Mouse (Mus musculus) frontal cortex, postnatal 36 days (tissue): ENCODE results near the gene Mrpl1.

Experiments
- DNase-seq, 2 experiments: peaks; one replicate each; pipeline ENCODE4 v3.0.0; 2022; ENCODE audit warnings: low spot score in 2 of 2

The Mrpl1 gene

DNA sequence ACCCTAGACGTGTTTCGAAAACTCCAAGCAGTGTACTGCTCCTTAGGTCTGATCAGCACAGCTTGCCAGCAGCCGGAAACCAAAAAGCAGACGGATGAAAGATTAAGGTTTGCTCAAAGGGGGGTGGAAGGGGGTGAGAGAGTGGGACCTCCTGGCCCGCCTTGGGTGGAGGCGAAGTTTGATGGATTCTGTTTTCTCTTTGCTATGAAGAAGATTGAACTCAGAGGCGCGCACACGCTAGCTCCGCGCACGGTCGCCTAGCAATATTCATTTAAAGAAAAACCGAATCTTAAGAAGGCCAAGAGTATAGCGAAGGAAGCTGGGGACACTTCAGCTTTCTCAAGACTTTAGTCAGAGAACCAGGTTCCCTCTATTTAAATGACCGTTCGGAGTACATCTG lies at the start of gene Mrpl1:
Mrpl1 (plus strand) TSS at position 35 of the 400 bp plus-strand sequence.
- peak; percentile 19 to 41 for DNase-seq

- peak; percentile 26 to 36 for DNase-seq
Measured at GRCm38 (mm10) chr5:96160467-96161262, 48.6 kb upstream of the Mrpl1 start.

DNA sequence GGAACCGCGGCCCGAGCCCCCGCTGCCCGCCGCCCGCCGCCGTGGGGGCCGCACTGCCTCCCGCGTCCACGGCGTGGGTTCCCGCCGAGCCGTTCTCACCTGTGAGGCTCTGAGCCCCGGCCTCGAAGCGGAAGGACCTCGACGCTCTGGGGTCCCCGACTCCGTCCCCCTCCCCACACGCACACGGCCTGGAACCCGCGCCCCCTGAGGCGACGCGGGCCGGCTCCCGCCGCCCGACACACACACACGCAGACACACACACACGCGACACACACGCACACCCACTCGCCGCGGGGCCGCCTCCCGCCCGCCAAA lies 48.1 kb upstream of the Mrpl1 start:
- DNase-seq: no peak

GRCm38 (mm10) chr5:96161578-96162398 lies 47.5 kb upstream of the Mrpl1 start:
- peak; percentile 56 to 58 for DNase-seq

DNA sequence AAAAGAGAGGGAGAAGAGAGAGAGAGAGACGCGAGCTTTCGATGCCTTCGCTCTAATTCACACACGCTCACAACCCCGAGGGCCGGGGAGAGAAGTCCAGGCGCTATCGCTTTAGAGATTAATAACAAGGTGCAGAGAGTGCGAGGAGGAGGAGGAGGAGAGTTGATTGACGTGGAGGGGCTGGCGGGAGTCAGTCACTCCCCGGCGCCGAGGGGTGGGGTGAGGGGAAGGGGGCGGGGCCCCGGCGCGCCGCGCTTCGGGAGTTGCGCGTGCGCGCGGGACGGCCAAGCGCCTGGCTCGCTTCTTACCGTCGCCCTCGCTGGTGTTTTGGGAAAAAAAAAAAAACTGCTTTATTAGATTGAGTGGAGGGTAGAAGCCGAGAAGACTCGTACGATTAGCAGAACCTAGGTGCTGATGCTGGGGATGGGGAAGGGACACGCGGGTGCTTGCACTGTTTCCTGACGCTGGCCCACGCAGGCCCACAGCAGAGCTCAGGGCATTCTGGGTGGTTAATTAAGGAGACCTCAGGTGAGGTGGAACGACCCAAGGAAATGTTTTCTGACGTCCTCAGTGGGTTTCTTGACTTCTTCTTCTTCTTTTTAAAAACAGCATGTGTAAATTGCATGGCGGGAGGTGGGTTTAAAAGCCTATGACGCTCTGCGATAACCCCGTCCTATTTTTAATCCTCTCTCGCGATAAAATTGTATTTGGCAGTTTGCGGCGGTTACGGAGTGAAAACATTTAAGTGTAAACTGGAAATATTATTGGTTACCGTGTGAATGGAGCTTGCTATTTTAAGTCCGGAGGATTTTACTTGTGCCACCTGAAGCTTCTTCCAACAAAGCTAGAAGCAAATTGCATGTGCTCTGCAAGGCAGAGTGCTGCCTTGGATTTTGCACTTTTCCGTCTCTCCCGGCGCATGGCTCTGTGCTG lies 46.6 kb upstream of the Mrpl1 start:
- DNase-seq: peak; percentile 60 to 66

- DNase-seq: no peak
Measured at GRCm38 (mm10) chr5:96163396-96164020, 45.8 kb upstream of the Mrpl1 start.

DNA sequence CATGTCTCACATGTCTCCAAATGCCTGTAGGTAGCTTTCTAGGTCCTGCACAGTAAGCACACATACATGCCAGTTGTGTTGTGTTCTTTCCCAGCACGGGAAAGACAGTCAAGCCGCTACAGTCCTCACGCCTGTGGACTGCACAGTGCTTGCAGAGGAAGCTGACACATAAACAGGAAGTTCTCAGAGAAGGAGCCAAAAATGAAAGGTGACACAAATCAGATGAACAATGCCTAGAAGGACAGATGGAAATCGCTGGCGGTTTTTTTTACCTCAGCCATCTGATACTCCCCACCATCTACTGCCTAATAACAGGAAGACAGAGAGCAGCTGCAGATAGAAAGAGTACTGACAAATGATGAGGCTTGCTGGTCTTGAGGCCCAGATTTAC lies 45.3 kb upstream of the Mrpl1 start, which contains the start of gene Cnot6l:
Cnot6l (minus strand) TSS at position 151 of the 391 bp plus-strand sequence.
- no peak for DNase-seq

GRCm38 (mm10) chr5:96166761-96167160 lies 42.5 kb upstream of the Mrpl1 start:
- no peak for DNase-seq

- DNase-seq: no peak
Measured at GRCm38 (mm10) chr5:96170443-96170842, 38.9 kb upstream of the Mrpl1 start.

DNA sequence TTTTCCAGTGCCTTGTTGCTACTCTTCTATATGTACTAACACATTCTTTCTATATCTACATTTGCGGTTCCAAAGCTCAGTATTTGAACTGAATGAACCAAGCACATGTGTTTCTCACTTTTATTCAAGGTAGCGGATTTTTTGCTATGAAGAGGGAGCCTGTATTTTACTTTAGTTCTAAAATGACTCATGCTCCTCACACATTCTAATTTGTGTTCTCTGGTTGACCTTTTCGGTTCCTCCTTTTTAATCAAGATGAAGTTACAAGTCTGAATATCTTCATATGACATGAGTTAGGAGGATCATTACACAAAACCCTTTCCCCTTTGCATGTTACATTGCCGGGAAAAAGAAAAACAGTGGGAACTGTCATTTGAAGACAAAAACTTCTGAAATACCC lies 37.5 kb upstream of the Mrpl1 start:
- no peak for DNase-seq

- DNase-seq: no peak
Measured at GRCm38 (mm10) chr5:96176121-96176520, 33.2 kb upstream of the Mrpl1 start.

DNA sequence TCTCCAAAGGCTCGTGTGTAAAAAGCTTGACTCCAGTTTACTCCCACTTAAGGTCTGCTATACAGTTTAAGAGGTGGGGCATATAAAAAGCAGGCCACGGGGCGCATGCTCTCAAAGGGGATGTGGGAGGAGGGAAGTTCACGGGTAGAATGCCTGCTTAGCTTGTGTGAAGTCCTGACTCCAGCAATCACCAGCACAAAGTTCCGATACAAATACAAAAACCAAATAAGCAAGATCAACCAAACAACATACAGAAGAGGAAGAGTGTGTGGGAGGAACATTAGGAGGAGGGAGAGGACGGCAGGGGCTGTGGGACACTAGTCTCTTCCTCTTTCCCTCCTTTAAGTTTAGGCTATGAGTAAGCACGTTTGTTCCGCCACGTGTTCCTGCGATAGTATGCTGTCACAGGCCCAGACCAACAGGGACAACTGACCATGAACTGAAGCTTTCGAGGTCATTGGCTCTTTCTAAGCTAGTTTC lies 32.4 kb upstream of the Mrpl1 start:
- no peak for DNase-seq

DNA sequence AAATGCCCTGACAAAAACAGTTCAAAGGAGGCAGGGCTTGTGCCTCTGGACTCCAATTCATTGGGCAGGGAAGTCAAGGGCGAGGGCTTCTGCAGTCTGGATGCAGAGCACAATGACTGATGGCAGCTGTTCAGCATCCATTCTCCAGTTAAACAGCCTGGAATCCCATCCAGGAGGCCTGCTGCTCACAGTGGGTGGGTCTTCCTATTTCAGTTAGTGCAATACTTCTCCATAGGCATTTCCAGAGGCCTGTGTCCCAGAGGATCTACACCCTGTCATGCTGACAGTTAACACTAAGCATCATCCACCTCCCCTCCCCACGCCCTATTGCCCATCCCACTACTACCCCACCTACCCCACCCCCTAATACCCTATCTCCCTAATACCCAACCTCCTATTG lies 26.1 kb upstream of the Mrpl1 start:
- no peak for DNase-seq

DNA sequence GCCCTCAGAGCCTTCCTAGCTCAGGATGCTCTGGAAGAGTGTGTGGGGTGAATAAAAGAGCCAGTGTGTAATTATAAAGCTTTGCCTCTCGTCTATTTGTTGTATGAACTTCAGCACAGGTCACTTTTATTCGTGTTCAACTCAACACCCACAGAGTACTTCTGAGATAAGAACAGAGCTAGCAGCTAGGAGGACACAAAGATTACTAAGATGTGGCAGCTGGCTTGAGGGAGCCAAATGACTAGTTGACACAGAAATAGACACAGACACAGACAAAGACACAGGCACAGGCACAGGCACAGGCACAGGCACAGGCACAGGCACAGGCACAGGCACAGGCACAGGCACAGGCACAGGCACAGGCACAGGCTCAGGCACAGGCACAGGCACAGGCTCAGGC lies 25.3 kb upstream of the Mrpl1 start:
- no peak for DNase-seq

- no peak for DNase-seq
Measured at GRCm38 (mm10) chr5:96189761-96190160, 19.5 kb upstream of the Mrpl1 start.

DNA sequence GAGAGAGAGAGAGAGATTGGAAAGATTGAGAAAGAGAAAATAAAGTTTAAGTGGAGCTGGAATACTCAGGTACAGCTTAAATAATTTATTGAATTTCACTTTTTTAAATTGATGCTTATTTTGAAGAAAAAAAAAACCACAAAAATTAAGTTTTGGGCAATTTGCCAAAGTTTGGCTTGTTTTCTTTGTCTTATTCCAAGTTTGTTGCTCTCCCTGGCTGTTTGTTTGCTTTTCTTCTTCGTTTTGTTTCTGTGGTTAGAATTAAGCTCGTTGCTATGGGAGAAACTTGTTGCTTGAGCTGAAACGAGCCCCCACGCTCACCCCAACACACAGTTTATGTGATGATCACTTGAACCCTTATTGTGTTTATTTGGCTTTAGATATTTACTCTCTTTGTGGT lies 18.0 kb upstream of the Mrpl1 start:
- DNase-seq: no peak

DNA sequence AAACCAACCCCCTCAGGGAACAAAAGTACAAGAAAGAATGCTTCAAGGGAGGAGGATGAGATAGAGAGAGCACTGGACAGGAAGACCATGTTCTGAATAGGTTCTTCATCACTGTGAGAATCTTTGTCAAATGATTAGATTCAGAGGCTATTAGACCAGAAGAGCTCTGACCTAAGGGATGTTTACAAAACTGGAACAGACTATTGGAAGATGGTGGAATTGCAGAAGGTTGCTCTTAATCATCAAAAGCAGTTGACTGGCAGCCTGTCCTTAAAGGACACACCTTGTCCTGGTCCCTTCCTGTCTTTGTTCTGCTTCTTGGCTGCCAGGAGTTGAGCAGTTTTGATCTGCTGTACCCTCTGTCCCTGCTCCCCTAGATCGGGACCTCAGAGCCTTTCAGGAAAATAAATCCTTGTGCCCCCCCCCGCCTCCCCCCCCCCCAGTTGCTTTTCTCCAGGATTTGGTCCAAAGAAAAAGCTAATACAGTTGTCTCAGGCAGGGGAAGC lies 12.7 kb upstream of the Mrpl1 start:
- no peak for DNase-seq

DNA sequence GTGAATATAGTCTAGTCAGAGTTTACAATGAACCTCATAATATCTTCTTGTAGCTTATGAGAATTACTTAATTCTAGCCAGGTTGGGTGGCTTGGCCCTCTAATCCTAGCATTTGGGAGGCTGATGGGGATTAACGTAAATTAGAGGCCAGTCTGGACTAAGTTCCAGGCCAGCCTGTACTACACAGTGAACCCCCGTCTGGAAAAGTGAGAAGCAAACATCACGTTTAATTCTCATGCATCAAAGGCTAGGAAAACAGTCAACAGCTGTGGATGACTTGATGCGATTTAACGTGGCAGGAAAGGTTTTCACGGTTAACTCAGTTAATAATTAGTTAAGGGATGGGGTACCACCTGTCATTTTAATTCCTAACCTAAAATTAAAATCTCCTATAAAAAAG lies 11.0 kb upstream of the Mrpl1 start:
- DNase-seq: no peak

DNA sequence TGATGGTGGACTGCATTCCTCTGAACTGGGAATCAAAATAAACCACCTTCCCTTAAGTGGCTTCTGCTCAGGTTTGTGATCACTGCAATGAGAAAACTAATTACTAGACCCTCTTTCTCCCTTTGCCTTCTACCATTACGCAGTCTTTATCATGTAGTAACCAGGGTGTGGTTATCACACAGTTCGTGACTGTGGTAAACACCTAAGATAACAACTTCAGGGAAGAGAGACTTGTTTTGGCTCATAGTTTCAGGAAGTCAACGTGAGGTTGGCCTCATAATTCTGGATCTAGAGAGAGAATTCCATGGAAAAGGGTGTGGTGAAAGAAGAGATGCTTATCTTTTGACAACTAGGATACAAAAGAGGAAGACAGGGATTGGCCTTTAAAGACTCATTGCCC lies 9.0 kb upstream of the Mrpl1 start:
- DNase-seq: no peak

DNA sequence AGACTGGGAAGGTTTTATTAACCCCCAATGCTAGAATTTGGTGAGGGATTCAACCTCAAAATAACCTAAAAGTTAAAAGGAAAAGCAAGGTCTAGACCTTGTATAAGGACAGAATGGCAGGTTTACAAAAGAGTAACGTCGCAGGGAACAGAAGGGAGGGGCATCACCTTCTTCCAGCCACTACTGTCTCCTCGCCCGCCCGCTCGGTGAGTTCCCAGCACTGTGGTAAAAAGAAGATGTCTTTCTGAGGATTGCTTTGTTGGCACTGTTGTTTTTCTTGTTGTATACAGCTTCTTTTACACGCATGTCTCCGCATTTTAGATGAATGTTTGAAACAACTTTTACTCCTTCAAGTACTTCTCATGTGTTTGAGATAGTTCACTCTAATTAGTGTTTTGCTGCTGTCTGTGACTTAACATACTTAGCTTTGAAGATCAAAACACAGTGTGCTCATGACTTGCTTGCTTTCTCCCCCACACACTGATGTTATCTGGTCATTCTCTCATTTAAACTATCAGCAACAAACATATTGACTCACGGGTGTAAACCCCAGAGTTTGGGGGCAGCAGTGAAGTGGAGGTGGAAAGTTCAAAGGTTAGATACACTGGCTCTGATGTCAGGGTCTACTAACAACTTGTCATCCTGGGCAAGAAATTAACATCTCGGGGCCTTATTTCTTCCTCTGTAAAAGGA lies 7.7 kb upstream of the Mrpl1 start:
- no peak for DNase-seq

GRCm38 (mm10) chr5:96206897-96207296 lies 2.4 kb upstream of the Mrpl1 start:
- no peak for DNase-seq
